Mouse (Mus musculus) limb, embryonic 15.5 days (tissue): ENCODE data around the gene Rusc1. TPM values are rescaled to one million over a fixed set of nuclear protein-coding genes. Genes with fewer than 3 reads are reported as not detected.

Experiments used
- ATAC-seq: fragments of 200-750 bp; cut with Nextera tagmentation; 2 replicates; pipeline ENCODE4 v1.8.0; 2017; ENCODE audit warnings: low read depth, moderate TSS enrichment; ENCODE audit not compliant: insufficient number of reproducible peaks, low FRiP score, low TSS enrichment
- H3K27ac ChIP-seq: fragments of 300-500 bp; sonication (generic); 2 replicates; pipeline ENCODE4 v1.5.1; 2015; ENCODE audit warnings: moderate library complexity, mild to moderate bottlenecking, inconsistent platforms
- H3K27me3 ChIP-seq: fragments of 300-500 bp; sonication (generic); 2 replicates; pipeline ENCODE4 v1.6.1; 2015; ENCODE audit warnings: inconsistent platforms
- H3K36me3 ChIP-seq: fragments of 300-500 bp; sonication (generic); 2 replicates; pipeline ENCODE4 v1.6.1; 2015; ENCODE audit warnings: inconsistent platforms
- H3K4me1 ChIP-seq: fragments of 300-500 bp; sonication (generic); 2 replicates; pipeline ENCODE4 v1.6.1; 2015; ENCODE audit warnings: inconsistent platforms
- H3K4me2 ChIP-seq: fragments of 300-500 bp; sonication (generic); 2 replicates; pipeline ENCODE4 v1.6.1; 2015; ENCODE audit warnings: mild to moderate bottlenecking, inconsistent platforms
- H3K4me3 ChIP-seq: fragments of 300-500 bp; sonication (generic); 2 replicates; pipeline ENCODE4 v1.5.1; 2015; ENCODE audit warnings: mild to moderate bottlenecking, inconsistent platforms
- H3K9ac ChIP-seq: fragments of 300-500 bp; sonication (generic); 2 replicates; pipeline ENCODE4 v1.6.1; 2015; ENCODE audit warnings: inconsistent platforms
- H3K9me3 ChIP-seq: fragments of 300-500 bp; sonication (generic); 2 replicates; pipeline ENCODE4 v1.6.1; 2016; ENCODE audit warnings: inconsistent platforms
- WGBS: fragments of 180-500 bp; shearing (Covaris S2); methylation state at CpG from one replicate; pipeline ENCODE4 v1.1.7; 2015; 5-methylcytosine and 5-hydroxymethylcytosine counted together
- polyA plus RNA-seq: library from polyadenylated mRNA; unstranded; fragments of >200 nt; fragmentation: Nextera tagmentation; extraction: Ambion mirVana; gene quantifications from 2 replicates; pipeline ENCODE4 v1.2.1, GENCODE M21; 2015

The Rusc1 gene
- polyA plus RNA-seq, result 29.2 and 31.1 TPM in 2 replicates

DNA sequence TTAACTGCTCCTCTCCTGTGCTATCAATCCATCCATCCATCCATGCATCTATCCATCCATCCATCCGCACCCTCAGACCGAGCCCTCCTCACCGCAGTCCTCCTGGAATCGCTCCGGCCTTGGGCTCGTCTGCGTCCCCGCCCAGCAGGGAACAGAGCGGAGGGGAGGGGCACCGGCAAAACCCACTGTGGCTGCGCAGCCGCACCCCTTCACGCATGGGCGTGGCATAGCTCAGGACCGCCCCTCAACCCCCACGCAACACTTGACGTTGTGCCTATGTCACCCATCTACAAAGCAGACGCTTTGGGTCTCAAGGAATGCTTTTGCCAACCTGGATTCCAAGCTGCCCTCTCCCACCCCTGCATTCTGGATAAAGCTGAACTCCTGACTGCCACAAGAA is at the start of gene Rusc1:
Rusc1 (minus strand) TSS at position 137 of the 400 bp plus-strand sequence.
- Histone ChIP-seq H3K9me3 (no peaks in the 10 kb centered on the region), H3K4me2 (peak within 1 kb of the TSS; percentile 97), H3K27ac (no peak within 1 kb of the TSS), H3K27me3 (peaks cover 11% of the 10 kb centered on the region; the same call in 1 of the 2 replicates), H3K4me3 (peak within 1 kb of the TSS; percentile 65), H3K4me1 (peaks cover 39% of the 10 kb centered on the region), H3K36me3 (peaks cover 46% of the 10 kb centered on the region), H3K9ac (peak within 1 kb of the TSS; percentile 57)
- under 1% methylated on average over 18 of the region's 18 CpGs for WGBS
- ATAC-seq, result peak; percentile 62; the same call in 1 of the 2 replicates

DNA sequence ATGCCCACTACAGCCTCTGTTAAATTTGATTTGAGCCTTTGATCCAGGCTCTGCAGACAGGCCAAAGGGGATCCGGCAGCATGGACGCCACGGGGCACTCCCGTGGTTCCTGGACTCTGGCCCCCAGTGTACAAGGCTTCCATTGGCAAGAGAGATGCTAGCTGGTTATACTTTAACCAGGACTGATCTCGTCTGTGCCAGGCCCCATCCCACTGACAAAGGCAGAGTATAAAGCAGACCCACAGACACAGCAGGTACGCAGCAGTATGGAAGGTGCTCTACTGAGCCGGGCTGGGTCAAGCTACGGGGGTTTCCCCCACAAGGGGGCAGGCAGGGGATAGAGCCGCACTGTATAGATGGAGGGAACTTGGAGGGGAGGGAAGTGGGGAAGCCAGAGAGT is 43.3 kb upstream of the Rusc1 start:
- peaks cover 5% of the 10 kb centered on the region for H3K4me1 ChIP-seq
- no peak overlapping the region for H3K27ac ChIP-seq
- no peak overlapping the region for H3K4me3 ChIP-seq
- no peaks in the 10 kb centered on the region for H3K9me3 ChIP-seq
- no peaks in the 10 kb centered on the region for H3K36me3 ChIP-seq
- no peak for ATAC-seq
- 44% methylated on average over 9 of the region's 9 CpGs for WGBS
- peaks cover 13% of the 10 kb centered on the region; the same call in 1 of the 2 replicates for H3K27me3 ChIP-seq
- no peak overlapping the region for H3K4me2 ChIP-seq
- no peak overlapping the region for H3K9ac ChIP-seq

DNA sequence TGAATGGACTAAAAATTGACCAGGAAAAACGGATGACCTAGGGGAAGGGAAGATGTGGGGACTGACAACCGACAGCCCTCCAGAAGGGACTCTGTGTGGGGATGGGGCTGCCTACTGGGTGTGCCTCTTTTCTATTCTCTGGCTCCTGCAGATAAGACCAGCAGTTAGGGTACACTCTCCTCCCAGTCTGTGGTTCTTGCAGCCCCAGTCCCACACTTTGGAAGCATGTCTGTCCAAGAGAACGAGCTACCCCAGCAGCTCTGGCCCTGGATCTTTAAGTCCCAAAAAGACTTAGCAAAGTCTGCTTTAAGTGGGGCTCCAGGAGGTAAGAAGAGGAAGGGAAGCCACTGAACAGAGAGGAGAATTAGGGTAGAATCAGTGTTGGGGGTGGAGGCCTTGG is 42.8 kb upstream of the Rusc1 start, which contains the start of gene Pklr:
Pklr (plus strand) TSS at position 185 of the 400 bp plus-strand sequence.
- Histone ChIP-seq H3K4me1 (peaks cover 5% of the 10 kb centered on the region), H3K27me3 (peaks cover 13% of the 10 kb centered on the region; the same call in 1 of the 2 replicates), H3K27ac (no peak within 1 kb of the TSS), H3K4me2 (no peak within 1 kb of the TSS), H3K4me3 (no peak within 1 kb of the TSS), H3K36me3 (no peaks in the 10 kb centered on the region), H3K9ac (no peak within 1 kb of the TSS), H3K9me3 (no peaks in the 10 kb centered on the region)
- WGBS, result 56% methylated on average over 3 of the region's 3 CpGs
- no peak for ATAC-seq

DNA sequence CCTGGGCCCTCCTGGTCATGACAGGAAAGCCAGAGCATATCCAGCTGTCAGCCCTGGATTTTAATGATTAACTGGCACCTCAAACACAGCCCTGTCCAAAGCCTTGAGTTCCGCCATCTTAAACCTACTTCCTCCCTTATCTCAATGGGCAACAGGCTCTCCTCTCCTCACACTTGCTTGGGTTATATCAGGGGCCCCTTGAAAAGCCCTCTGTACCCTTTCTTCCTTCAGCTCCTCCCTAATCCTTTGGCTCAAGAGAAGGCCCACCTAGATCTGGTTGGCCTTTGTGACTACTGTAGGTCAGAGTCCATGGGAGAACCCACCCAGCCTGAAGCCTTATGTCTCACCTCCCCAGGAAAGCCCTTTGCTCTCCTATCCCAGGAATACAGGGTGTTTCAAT is 40.6 kb upstream of the Rusc1 start:
- peaks cover 13% of the 10 kb centered on the region; the same call in 1 of the 2 replicates for H3K27me3 ChIP-seq
- H3K9me3 ChIP-seq, result no peaks in the 10 kb centered on the region
- WGBS, result 86% methylated on average over 1 of the region's 1 CpGs
- H3K4me3 ChIP-seq, result no peak overlapping the region
- H3K9ac ChIP-seq, result no peak overlapping the region
- no peak for ATAC-seq
- no peak overlapping the region for H3K4me2 ChIP-seq
- H3K4me1 ChIP-seq, result peaks cover 5% of the 10 kb centered on the region
- no peaks in the 10 kb centered on the region for H3K36me3 ChIP-seq
- H3K27ac ChIP-seq, result no peak overlapping the region

DNA sequence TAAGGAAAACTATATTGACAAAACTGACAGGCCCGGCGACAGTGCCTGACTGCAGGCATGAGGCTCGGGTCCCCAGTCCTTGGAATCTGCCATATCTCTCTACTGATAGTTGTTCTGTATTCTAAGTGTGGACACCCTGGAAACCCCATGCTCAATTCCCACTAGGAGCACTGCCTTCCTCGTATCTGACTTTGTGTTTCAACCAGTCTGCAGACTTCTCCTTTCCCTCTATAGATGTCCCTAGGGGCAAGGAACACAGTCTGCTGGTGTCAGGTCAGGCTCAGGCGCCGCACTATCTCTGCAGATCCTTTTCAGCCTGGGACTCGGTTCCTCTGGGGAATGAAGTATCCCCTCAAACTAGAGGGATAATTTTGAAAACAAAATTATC is 39.9 kb upstream of the Rusc1 start:
- Histone ChIP-seq H3K27me3 (peaks cover 13% of the 10 kb centered on the region; the same call in 1 of the 2 replicates), H3K9me3 (no peaks in the 10 kb centered on the region), H3K4me3 (no peak overlapping the region), H3K4me1 (peaks cover 5% of the 10 kb centered on the region), H3K9ac (no peak overlapping the region), H3K27ac (no peak overlapping the region), H3K36me3 (no peaks in the 10 kb centered on the region), H3K4me2 (no peak overlapping the region)
- ATAC-seq, result no peak
- WGBS, result 77% methylated on average over 7 of the region's 7 CpGs

DNA sequence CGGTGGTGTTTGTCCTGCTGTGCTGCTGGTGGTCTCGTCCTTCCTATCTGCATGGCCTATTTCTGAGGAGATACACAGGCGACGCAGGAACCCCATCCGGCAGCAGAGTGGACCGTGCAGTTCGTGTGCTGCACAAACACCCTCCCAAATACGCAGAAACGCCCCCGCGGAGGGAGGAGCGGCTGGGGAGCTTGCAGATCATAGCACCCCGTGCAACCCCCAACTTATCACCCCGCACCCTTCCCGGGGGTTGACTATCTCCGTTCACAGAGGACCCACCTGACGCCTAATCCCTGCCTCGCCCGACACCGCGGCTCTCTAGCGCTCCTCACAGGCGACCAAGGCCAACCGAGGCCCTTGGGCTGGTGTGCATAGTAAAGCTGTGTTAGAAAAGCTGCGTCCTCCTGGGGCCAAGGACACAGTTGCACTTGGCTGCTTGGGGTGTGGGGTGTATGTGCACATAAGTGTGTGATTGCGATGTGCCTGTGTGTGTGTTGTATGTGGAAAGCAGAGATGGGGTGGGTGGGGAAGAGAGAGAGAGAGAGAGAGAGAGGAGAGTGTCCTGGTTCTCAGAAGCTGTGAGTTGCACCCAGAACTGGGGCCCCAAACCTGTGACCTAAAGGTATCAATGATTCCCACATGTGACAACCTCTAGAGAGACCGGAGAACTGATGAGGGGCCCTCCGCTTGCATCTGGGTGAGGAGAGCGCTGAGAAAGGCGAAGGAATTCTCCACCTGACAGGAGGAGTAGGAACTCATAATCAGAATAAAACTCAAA is 39.4 kb upstream of the Rusc1 start:
- 15% methylated on average over 30 of the region's 30 CpGs for WGBS
- Histone ChIP-seq H3K9me3 (no peaks in the 10 kb centered on the region), H3K4me1 (peaks cover 5% of the 10 kb centered on the region), H3K27ac (no peak overlapping the region), H3K4me3 (peak overlapping the region; percentile 35), H3K9ac (no peak overlapping the region), H3K27me3 (peaks cover 13% of the 10 kb centered on the region; the same call in 1 of the 2 replicates), H3K4me2 (peak overlapping the region; percentile 64), H3K36me3 (no peaks in the 10 kb centered on the region)
- 0 out of 2 replicates have a peak, but pooled peaks have one; percentile 30 for ATAC-seq

DNA sequence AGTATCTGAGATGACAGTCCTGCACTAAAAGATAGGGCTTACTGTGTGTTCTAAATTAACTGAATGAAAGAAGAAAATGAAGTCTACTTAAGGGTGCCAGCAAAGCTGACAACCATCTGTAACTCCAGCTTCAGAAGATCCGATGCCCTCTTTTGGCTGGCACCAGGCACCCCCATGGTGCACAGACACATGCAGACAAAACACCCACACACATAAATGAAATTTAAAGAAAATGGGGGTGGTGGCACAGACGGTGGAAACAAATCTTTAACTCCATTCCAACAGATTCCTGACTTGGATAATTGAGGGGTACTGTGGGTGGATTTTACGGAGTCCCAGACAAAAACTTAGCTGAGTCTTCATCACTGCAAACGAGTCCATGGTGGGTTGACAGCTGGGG is 38.7 kb upstream of the Rusc1 start:
- Histone ChIP-seq H3K4me1 (peaks cover 5% of the 10 kb centered on the region), H3K27ac (no peak overlapping the region), H3K9me3 (no peaks in the 10 kb centered on the region), H3K36me3 (no peaks in the 10 kb centered on the region), H3K4me3 (no peak overlapping the region), H3K9ac (no peak overlapping the region), H3K4me2 (peak overlapping the region; percentile 64; the same call in 1 of the 2 replicates), H3K27me3 (peaks cover 13% of the 10 kb centered on the region; the same call in 1 of the 2 replicates)
- ATAC-seq, result no peak
- 39% methylated on average over 4 of the region's 4 CpGs for WGBS

DNA sequence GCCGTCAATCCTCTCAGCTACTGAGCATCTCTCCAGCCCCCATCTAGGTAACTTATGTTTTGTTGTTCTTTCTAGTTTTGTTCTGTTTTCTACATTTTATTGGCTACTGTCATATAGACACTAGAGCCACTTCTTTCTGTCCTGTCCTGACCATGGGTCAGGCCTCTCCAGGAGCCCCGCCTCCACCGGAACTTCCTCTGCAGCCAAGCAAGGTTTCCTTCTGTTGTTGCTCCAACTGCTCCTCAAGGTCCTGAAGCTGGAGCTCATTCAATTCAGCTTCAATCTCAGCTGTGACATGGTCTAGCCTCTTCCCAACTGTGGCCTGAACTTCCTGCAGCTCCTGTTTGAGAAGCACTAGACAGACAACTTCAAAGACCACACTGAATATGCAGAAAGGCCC is 36.8 kb upstream of the Rusc1 start:
- no peaks in the 10 kb centered on the region for H3K9me3 ChIP-seq

DNA sequence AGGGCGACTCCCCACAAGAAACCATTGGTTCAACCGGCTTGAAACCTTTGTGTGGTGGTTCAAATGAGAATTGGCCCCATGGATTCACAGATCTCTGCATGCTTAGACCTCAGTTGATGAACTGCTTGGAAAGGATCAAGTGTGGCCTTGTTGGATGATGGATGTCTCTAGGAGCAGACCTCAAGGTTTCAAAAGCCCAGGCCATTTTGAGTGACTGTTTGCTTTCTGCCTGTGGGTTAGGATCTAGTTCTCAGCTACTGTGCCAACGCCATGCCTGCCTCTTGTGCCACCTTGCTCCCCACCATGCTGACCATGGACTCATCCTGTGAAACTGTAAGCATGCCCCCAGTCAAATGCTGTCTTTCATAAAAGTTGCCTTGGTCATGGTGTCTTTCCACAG is 32.9 kb upstream of the Rusc1 start:
- Histone ChIP-seq H3K27me3 (no peaks in the 10 kb centered on the region), H3K9ac (no peak overlapping the region), H3K36me3 (no peaks in the 10 kb centered on the region), H3K4me2 (no peak overlapping the region), H3K27ac (no peak overlapping the region), H3K4me1 (no peaks in the 10 kb centered on the region), H3K9me3 (no peaks in the 10 kb centered on the region), H3K4me3 (no peak overlapping the region)
- WGBS, result 94% methylated on average over 3 of the region's 3 CpGs
- no peak for ATAC-seq

More for the DNA sequence above, 36.8 kb upstream of the Rusc1 start:
- no peak overlapping the region for H3K4me3 ChIP-seq
- ATAC-seq, result no peak
- H3K36me3 ChIP-seq, result no peaks in the 10 kb centered on the region
- H3K4me2 ChIP-seq, result no peak overlapping the region
- peaks cover 5% of the 10 kb centered on the region for H3K4me1 ChIP-seq
- H3K27ac ChIP-seq, result no peak overlapping the region
- H3K9ac ChIP-seq, result no peak overlapping the region
- 82% methylated on average over 3 of the region's 3 CpGs for WGBS
- H3K27me3 ChIP-seq, result peaks cover 13% of the 10 kb centered on the region; the same call in 1 of the 2 replicates

DNA sequence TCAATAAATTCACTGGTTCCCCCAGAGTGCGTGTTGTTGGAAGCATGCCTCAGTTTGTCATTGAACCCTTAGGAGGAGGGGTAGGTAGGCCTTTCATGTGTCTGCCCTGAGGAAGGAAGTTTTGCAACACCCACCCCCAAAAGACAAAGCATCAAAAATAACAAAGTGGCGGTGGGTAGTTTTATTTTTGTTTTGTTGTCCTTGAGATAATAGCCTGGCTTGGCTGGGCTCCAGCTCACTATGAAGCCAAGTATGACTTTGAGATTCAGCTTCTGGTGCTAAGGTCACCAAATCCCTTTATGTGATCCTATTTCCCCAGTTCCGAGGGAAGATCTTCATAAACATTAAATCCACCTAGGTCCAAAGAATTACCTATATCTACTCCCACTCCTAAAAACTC is 31.1 kb upstream of the Rusc1 start:
- no peaks in the 10 kb centered on the region for H3K36me3 ChIP-seq
- no peak overlapping the region for H3K4me2 ChIP-seq
- H3K9me3 ChIP-seq, result no peaks in the 10 kb centered on the region
- no peaks in the 10 kb centered on the region for H3K4me1 ChIP-seq
- H3K4me3 ChIP-seq, result no peak overlapping the region
- ATAC-seq, result no peak
- H3K27me3 ChIP-seq, result no peaks in the 10 kb centered on the region
- no peak overlapping the region for H3K27ac ChIP-seq
- no peak overlapping the region for H3K9ac ChIP-seq
- 77% methylated on average over 3 of the region's 3 CpGs for WGBS

DNA sequence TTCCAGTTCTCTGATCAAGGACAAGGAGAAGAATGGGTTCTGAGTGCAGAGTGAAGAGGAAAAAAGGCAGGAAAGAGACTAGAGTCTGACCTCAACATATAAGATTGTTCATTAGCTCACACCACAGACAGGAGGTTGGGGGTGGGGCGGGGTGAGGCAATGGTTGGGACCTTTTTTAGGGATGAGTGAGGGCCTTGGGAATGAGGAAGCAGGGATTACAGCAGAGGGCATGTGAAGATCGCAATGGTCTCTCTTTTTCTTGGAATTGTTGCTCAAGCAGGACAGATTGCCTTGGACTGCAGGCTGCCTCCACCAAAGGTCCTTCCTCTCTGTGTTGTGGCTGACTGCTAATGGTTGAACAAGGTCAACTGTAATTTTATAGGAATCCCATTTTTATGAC is 30.2 kb upstream of the Rusc1 start:
- Histone ChIP-seq H3K9ac (no peak overlapping the region), H3K4me2 (no peak overlapping the region), H3K9me3 (no peaks in the 10 kb centered on the region), H3K27ac (no peak overlapping the region), H3K4me3 (no peak overlapping the region), H3K36me3 (no peaks in the 10 kb centered on the region), H3K27me3 (no peaks in the 10 kb centered on the region), H3K4me1 (no peaks in the 10 kb centered on the region)
- 82% methylated on average over 2 of the region's 2 CpGs for WGBS
- no peak for ATAC-seq

DNA sequence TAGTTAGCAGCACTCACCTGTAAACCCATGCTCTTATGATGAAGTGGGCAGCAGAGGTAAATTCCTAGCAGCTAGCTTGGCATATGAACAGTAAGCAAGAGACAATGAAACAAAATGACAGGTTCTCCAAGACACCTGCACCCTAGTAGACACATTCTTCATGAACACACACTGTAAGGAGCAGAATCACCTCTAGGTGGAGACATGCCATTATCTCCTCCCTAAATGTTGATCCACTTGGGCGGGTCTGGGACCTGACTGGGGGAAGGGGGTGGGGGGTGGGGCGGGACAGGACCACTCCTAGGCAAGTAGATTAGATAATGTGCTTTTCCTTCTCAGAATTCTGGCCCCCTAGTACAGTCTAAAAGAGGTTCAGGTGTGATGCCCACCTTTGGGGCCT is 22.4 kb upstream of the Rusc1 start:
- Histone ChIP-seq H3K9ac (no peak overlapping the region), H3K4me1 (no peaks in the 10 kb centered on the region), H3K27me3 (no peaks in the 10 kb centered on the region), H3K4me3 (no peak overlapping the region), H3K9me3 (no peaks in the 10 kb centered on the region), H3K36me3 (no peaks in the 10 kb centered on the region), H3K4me2 (no peak overlapping the region), H3K27ac (no peak overlapping the region)
- ATAC-seq, result no peak
- 3% methylated on average over 2 of the region's 2 CpGs for WGBS
